Mouse (Mus musculus): Measurements from ENCODE around the gene Unc5a. TPM values are rescaled to one million over a fixed set of nuclear protein-coding genes. Genes with fewer than 3 reads are reported as not detected.

Unc5a gene
- polyA plus RNA-seq, 1 experiment from 2014 or later = 0.55 TPM

GRCm38 (mm10) chr13:55019181-55019580 lies 70.0 kb downstream of the Unc5a start:
- Histone ChIP-seq H3K9ac (replicated peaks) (no peak overlapping the region), H3K9me3 (ENCODE audit: low read length) (no peaks in the 10 kb centered on the region), H3K27ac (ENCODE audit: low read depth) (no peak overlapping the region), H3K4me1 (ENCODE audit: insufficient read depth) (peaks cover 14% of the 10 kb centered on the region), H3K4me2 (ENCODE audit: low read depth, low read length) (peak overlapping the region; percentile 57), H3K36me3 (replicated peaks; ENCODE audit: insufficient read depth, low read length) (no peaks in the 10 kb centered on the region), H3K27me3 (ENCODE audit: insufficient read depth, low read length) (no peaks in the 10 kb centered on the region), H3K4me3 (ENCODE audit: low read depth, low read length) (0 out of 2 replicates have a peak overlapping the region, but pooled peaks have one; percentile 22)
- ATAC-seq (no peak), DNase-seq (no peak)
- TF ChIP-seq CTCF (IDR thresholded peaks at IDR 0.05; ENCODE audit: low read depth) = peak; percentile 13; the same call in 1 of the 2 replicates
- TF ChIP-seq EP300 (IDR thresholded peaks at IDR 0.05; ENCODE audit: low read depth) = no peak
- 61% methylated on average over 3 of the region's 3 CpGs for WGBS (ENCODE audit: insufficient replicate concordance)

GRCm38 (mm10) chr13:55020051-55020450 lies 70.8 kb downstream of the Unc5a start:
- no peak for TF ChIP-seq EP300 (IDR thresholded peaks at IDR 0.05; ENCODE audit: low read depth)
- TF ChIP-seq CTCF (IDR thresholded peaks at IDR 0.05; ENCODE audit: low read depth) = no peak
- peaks cover 14% of the 10 kb centered on the region for H3K4me1 ChIP-seq (ENCODE audit: insufficient read depth)
- ATAC-seq = no peak
- H3K27ac ChIP-seq (ENCODE audit: low read depth) = peak overlapping the region; percentile 22; the same call in 1 of the 2 replicates
- H3K27me3 ChIP-seq (ENCODE audit: insufficient read depth, low read length) = no peaks in the 10 kb centered on the region
- H3K9me3 ChIP-seq (ENCODE audit: low read length) = no peaks in the 10 kb centered on the region
- DNase-seq = peak; percentile 11
- H3K4me2 ChIP-seq (ENCODE audit: low read depth, low read length) = peak overlapping the region; percentile 57
- peak overlapping the region; percentile 22; the same call in 1 of the 2 replicates for H3K4me3 ChIP-seq (ENCODE audit: low read depth, low read length)
- 67% methylated on average over 4 of the region's 4 CpGs for WGBS (ENCODE audit: insufficient replicate concordance)
- H3K36me3 ChIP-seq (replicated peaks; ENCODE audit: insufficient read depth, low read length) = no peaks in the 10 kb centered on the region
- H3K9ac ChIP-seq (replicated peaks) = no peak overlapping the region

- Histone ChIP-seq H3K27ac (ENCODE audit: low read depth) (peak within 1 kb of the TSS; percentile 60), H3K9me3 (ENCODE audit: low read length) (no peaks in the 10 kb centered on the region), H3K36me3 (replicated peaks; ENCODE audit: insufficient read depth, low read length) (no peaks in the 10 kb centered on the region), H3K4me3 (ENCODE audit: low read depth, low read length) (peak within 1 kb of the TSS; percentile 3; the same call in 1 of the 2 replicates), H3K4me2 (ENCODE audit: low read depth, low read length) (peak within 1 kb of the TSS; percentile 26), H3K27me3 (ENCODE audit: insufficient read depth, low read length) (no peaks in the 10 kb centered on the region), H3K9ac (replicated peaks) (no peak within 1 kb of the TSS), H3K4me1 (ENCODE audit: insufficient read depth) (peaks cover 14% of the 10 kb centered on the region)
- DNase-seq (peak; percentile 14), ATAC-seq (peak; percentile 39; the same call in 1 of the 2 replicates)
- TF ChIP-seq EP300 (IDR thresholded peaks at IDR 0.05; ENCODE audit: low read depth) (no peak), CTCF (IDR thresholded peaks at IDR 0.05; ENCODE audit: low read depth) (no peak)
- 61% methylated on average over 13 of the region's 13 CpGs for WGBS (ENCODE audit: insufficient replicate concordance)
Observed at GRCm38 (mm10) chr13:55021194-55021779, 72.1 kb downstream of the Unc5a start, which contains the start of gene Hk3. TSS of gene Hk3 (minus strand) at chr13:55021385.

GRCm38 (mm10) chr13:55022256-55022655 lies 73.0 kb downstream of the Unc5a start:
- H3K27ac ChIP-seq (ENCODE audit: low read depth) = peak overlapping the region; percentile 60
- peak overlapping the region; percentile 37 for H3K4me2 ChIP-seq (ENCODE audit: low read depth, low read length)
- H3K27me3 ChIP-seq (ENCODE audit: insufficient read depth, low read length) = no peaks in the 10 kb centered on the region
- TF ChIP-seq EP300 (IDR thresholded peaks at IDR 0.05; ENCODE audit: low read depth) = no peak
- H3K36me3 ChIP-seq (replicated peaks; ENCODE audit: insufficient read depth, low read length) = no peaks in the 10 kb centered on the region
- ATAC-seq (no peak), DNase-seq (peak; percentile 8)
- 53% methylated on average over 4 of the region's 4 CpGs for WGBS (ENCODE audit: insufficient replicate concordance)
- H3K4me3 ChIP-seq (ENCODE audit: low read depth, low read length) = no peak overlapping the region
- H3K9ac ChIP-seq (replicated peaks) = no peak overlapping the region
- peaks cover 14% of the 10 kb centered on the region for H3K4me1 ChIP-seq (ENCODE audit: insufficient read depth)
- H3K9me3 ChIP-seq (ENCODE audit: low read length) = no peaks in the 10 kb centered on the region

GRCm38 (mm10) chr13:55022715-55023114 lies 73.5 kb downstream of the Unc5a start:
- Histone ChIP-seq H3K9ac (replicated peaks) (no peak overlapping the region), H3K4me1 (ENCODE audit: insufficient read depth) (peaks cover 14% of the 10 kb centered on the region), H3K27me3 (ENCODE audit: insufficient read depth, low read length) (no peaks in the 10 kb centered on the region), H3K4me3 (ENCODE audit: low read depth, low read length) (no peak overlapping the region), H3K36me3 (replicated peaks; ENCODE audit: insufficient read depth, low read length) (0 out of 2 replicates have a peak, but pooled peaks cover 2% of the 10 kb centered on the region), H3K27ac (ENCODE audit: low read depth) (peak overlapping the region; percentile 60), H3K9me3 (ENCODE audit: low read length) (no peaks in the 10 kb centered on the region), H3K4me2 (ENCODE audit: low read depth, low read length) (peak overlapping the region; percentile 37)
- 52% methylated on average over 9 of the region's 9 CpGs for WGBS (ENCODE audit: insufficient replicate concordance)
- TF ChIP-seq CTCF (IDR thresholded peaks at IDR 0.05; ENCODE audit: low read depth) = no peak
- TF ChIP-seq EP300 (IDR thresholded peaks at IDR 0.05; ENCODE audit: low read depth) = no peak
- ATAC-seq (peak; percentile 51), DNase-seq (peak; percentile 31)

- no peak overlapping the region for H3K27ac ChIP-seq (ENCODE audit: low read depth)
- H3K4me1 ChIP-seq (ENCODE audit: insufficient read depth) = peaks cover 14% of the 10 kb centered on the region
- 58% methylated on average over 2 of the region's 2 CpGs for WGBS (ENCODE audit: insufficient replicate concordance)
- no peaks in the 10 kb centered on the region for H3K27me3 ChIP-seq (ENCODE audit: insufficient read depth, low read length)
- no peaks in the 10 kb centered on the region for H3K9me3 ChIP-seq (ENCODE audit: low read length)
- H3K36me3 ChIP-seq (replicated peaks; ENCODE audit: insufficient read depth, low read length) = peaks cover 12% of the 10 kb centered on the region; the same call in 1 of the 2 replicates
- DNase-seq (no peak), ATAC-seq (no peak)
- no peak overlapping the region for H3K4me3 ChIP-seq (ENCODE audit: low read depth, low read length)
- no peak overlapping the region for H3K4me2 ChIP-seq (ENCODE audit: low read depth, low read length)
- TF ChIP-seq CTCF (IDR thresholded peaks at IDR 0.05; ENCODE audit: low read depth) = no peak
- no peak for TF ChIP-seq EP300 (IDR thresholded peaks at IDR 0.05; ENCODE audit: low read depth)
- H3K9ac ChIP-seq (replicated peaks) = no peak overlapping the region
Observed at GRCm38 (mm10) chr13:55024215-55024614, 75.0 kb downstream of the Unc5a start.

All from liver, postnatal 0 days (tissue).